ENCODE assay signal across 11 mouse cellular contexts in genomic region chr16:92397745-92398573, GRCm38 (mm10). TPM values are rescaled to one million over a fixed set of nuclear protein-coding genes. Genes with fewer than 3 reads are reported as not detected.
DNase-seq lines count a peak whose midpoint lies in the region; ATAC-seq and TF ChIP-seq lines count a peak whose summit lies in the region.
"Had no signal": no experiment of that assay in that cellular context is flagged by ENCODE, and none has a peak within 500 bp of the region (broad histone marks: within the 10 kb centered on the region; RNA-seq: fewer than 3 reads in every experiment).

No protein-coding gene starts in this region.

- H3K27ac ChIP-seq in neural tube, embryonic 13.5 days (replicated peaks), result no peak overlapping the region
- H3K27ac ChIP-seq in limb, embryonic 13.5 days, result peak overlapping the region; percentile 58; the same call in 1 of the 2 replicates
- 0 out of 2 replicates have a peak overlapping the region, but pooled peaks have one; percentile 40 for H3K27ac ChIP-seq in stomach, postnatal 0 days (replicated peaks)
- no peak overlapping the region for H3K27ac ChIP-seq in forebrain, postnatal 0 days (ENCODE audit: low read depth, low read length)

- peak; percentile 92 for DNase-seq in heart, adult 11 months
- no peak for DNase-seq in heart, postnatal 4 days
- no peak for DNase-seq in neural tube, embryonic 10.5 days (ENCODE audit: extremely low spot score, low spot score)
- peak; percentile 27 for DNase-seq in stomach, postnatal 0 days (ENCODE audit: low spot score)
- no peak for DNase-seq in layer of hippocampus, postnatal 14 days (ENCODE audit: low spot score in 2 of 2)
- no peak for DNase-seq in forebrain, postnatal 0 days
- DNase-seq: right cerebral cortex, postnatal 4 days had no signal

- no peak overlapping the region for H3K4me3 ChIP-seq in neural tube, embryonic 13.5 days
- peak overlapping the region; percentile 45; the same call in 1 of the 2 replicates for H3K4me3 ChIP-seq in limb, embryonic 13.5 days
- no peak overlapping the region for H3K4me3 ChIP-seq in stomach, postnatal 0 days (ENCODE audit: low read depth, low read length)
- H3K4me3 ChIP-seq in forebrain, postnatal 0 days (ENCODE audit: low read depth, low read length), result no peak overlapping the region

- H3K9ac ChIP-seq in neural tube, embryonic 13.5 days, result no peak overlapping the region
- H3K9ac ChIP-seq in limb, embryonic 13.5 days, result peak overlapping the region; percentile 5; the same call in 1 of the 2 replicates
- 0 out of 2 replicates have a peak overlapping the region, but pooled peaks have one; percentile 13 for H3K9ac ChIP-seq in stomach, postnatal 0 days (ENCODE audit: low read length)
- H3K9ac ChIP-seq in forebrain, postnatal 0 days, result no peak overlapping the region

- no peak for TF ChIP-seq EP300 in stomach, postnatal 0 days (optimal IDR thresholded peaks at IDR 0.05)

- peaks cover 42% of the 10 kb centered on the region for H3K4me1 ChIP-seq in neural tube, embryonic 13.5 days (replicated peaks)
- H3K4me1 ChIP-seq in limb, embryonic 13.5 days, result peaks cover 59% of the 10 kb centered on the region
- H3K4me1 ChIP-seq in stomach, postnatal 0 days (replicated peaks; ENCODE audit: control insufficient read depth, insufficient read depth), result peaks cover 7% of the 10 kb centered on the region
- peaks cover 16% of the 10 kb centered on the region for H3K4me1 ChIP-seq in forebrain, postnatal 0 days (ENCODE audit: insufficient read depth)

- peak overlapping the region; percentile 71; the same call in 1 of the 2 replicates for H3K4me2 ChIP-seq in neural tube, embryonic 13.5 days
- H3K4me2 ChIP-seq in limb, embryonic 13.5 days (replicated peaks), result peak overlapping the region; percentile 81
- H3K4me2 ChIP-seq in stomach, postnatal 0 days (replicated peaks; ENCODE audit: low read depth), result peak overlapping the region; percentile 69; the same call in 1 of the 2 replicates
- no peak overlapping the region; the same call in 1 of the 2 replicates for H3K4me2 ChIP-seq in forebrain, postnatal 0 days (ENCODE audit: low read depth)

- ATAC-seq in neural tube, embryonic 13.5 days (ENCODE audit: low read depth), result no peak
- ATAC-seq in limb, embryonic 13.5 days (ENCODE audit: low FRiP score, low read depth), result 0 out of 2 replicates have a peak, but pooled peaks have one; percentile 4
- ATAC-seq in stomach, postnatal 0 days (ENCODE audit: low FRiP score, low TSS enrichment), result no peak; the same call in 1 of the 2 replicates
- no peak for ATAC-seq in forebrain, postnatal 0 days

- no peak for TF ChIP-seq CTCF in stomach, postnatal 0 days (IDR thresholded peaks at IDR 0.05; ENCODE audit: low read depth)
- TF ChIP-seq CTCF in forebrain, postnatal 0 days (IDR thresholded peaks at IDR 0.05; ENCODE audit: low read depth), result no peak

- no peaks in the 10 kb centered on the region for H3K9me3 ChIP-seq in neural tube, embryonic 13.5 days
- H3K9me3 ChIP-seq in limb, embryonic 13.5 days, result no peaks in the 10 kb centered on the region
- H3K9me3 ChIP-seq in stomach, postnatal 0 days (ENCODE audit: control insufficient read depth, low read length), result no peaks in the 10 kb centered on the region
- no peaks in the 10 kb centered on the region for H3K9me3 ChIP-seq in forebrain, postnatal 0 days (ENCODE audit: low read length)

- H3K27me3 ChIP-seq in neural tube, embryonic 13.5 days, result no peaks in the 10 kb centered on the region
- H3K27me3 ChIP-seq in limb, embryonic 13.5 days, result peaks cover 3% of the 10 kb centered on the region; the same call in 1 of the 2 replicates
- H3K27me3 ChIP-seq in stomach, postnatal 0 days (ENCODE audit: control insufficient read depth, insufficient read depth, low read length), result no peaks in the 10 kb centered on the region
- H3K27me3 ChIP-seq in forebrain, postnatal 0 days (ENCODE audit: insufficient read depth, low read length), result no peaks in the 10 kb centered on the region

- 41% methylated on average over 10 of the region's 10 CpGs for WGBS in neural tube, embryonic 13.5 days
- 59% methylated on average over 10 of the region's 10 CpGs for WGBS in limb, embryonic 13.5 days
- WGBS in stomach, postnatal 0 days, result 46% methylated on average over 10 of the region's 10 CpGs
- 64% methylated on average over 10 of the region's 10 CpGs for WGBS in forebrain, postnatal 0 days

- peaks cover 34% of the 10 kb centered on the region for H3K36me3 ChIP-seq in neural tube, embryonic 13.5 days
- peaks cover 41% of the 10 kb centered on the region for H3K36me3 ChIP-seq in limb, embryonic 13.5 days
- H3K36me3 ChIP-seq in stomach, postnatal 0 days (ENCODE audit: control insufficient read depth, insufficient read depth, low read length), result 0 out of 2 replicates have a peak, but pooled peaks cover 11% of the 10 kb centered on the region
- H3K36me3 ChIP-seq in forebrain, postnatal 0 days (ENCODE audit: insufficient read depth), result peaks cover 36% of the 10 kb centered on the region

RNA-seq across cellular contexts. Expression of gene Kcne1, which starts 38.7 kb away (rescaled TPM):
- total RNA-seq in heart, postnatal 4 days (2021), result 100 to 1,000 TPM; 317 to 359 TPM
- polyA plus RNA-seq in neural tube, embryonic 13.5 days (2015; fragmentation: Nextera tagmentation; extraction: Ambion mirVana), result 0.18 TPM in 1 of 2 replicates, not detected in the other
- polyA plus RNA-seq in limb, embryonic 13.5 days (2015; fragmentation: Nextera tagmentation; extraction: Ambion mirVana), result 0.17 and 0.22 TPM in 2 replicates
- 20.3 and 20.8 TPM in 2 replicates for polyA plus RNA-seq in stomach, postnatal 0 days (2015; fragmentation: Nextera tagmentation; extraction: Ambion mirVana)
- total RNA-seq in layer of hippocampus, postnatal 14 days (2021), result not detected
- not detected in 2 replicates for total RNA-seq in forebrain, postnatal 0 days (2014; rRNA removed)
- polyA plus RNA-seq in forebrain, postnatal 0 days (2015; fragmentation: Nextera tagmentation; extraction: Ambion mirVana), result not detected in 2 replicates
- total RNA-seq: common myeloid progenitor, adult 5-6 weeks; left cerebral cortex, postnatal 10 days had no signal

Comparison
In these comparisons a context has a peak if more than half of its experiments do, and no peak if none do; other contexts are left out.
1. DNase-seq: peak in heart, adult 11 months (single experiment) and stomach, postnatal 0 days (single experiment); none in heart, postnatal 4 days (single experiment), neural tube, embryonic 10.5 days (single experiment), layer of hippocampus, postnatal 14 days (0 of 2) and forebrain, postnatal 0 days (single experiment).
2. H3K27ac ChIP-seq: peak in limb, embryonic 13.5 days (single experiment) and stomach, postnatal 0 days (single experiment); none in neural tube, embryonic 13.5 days (single experiment) and forebrain, postnatal 0 days (single experiment).
3. H3K9ac ChIP-seq: peak in limb, embryonic 13.5 days (single experiment) and stomach, postnatal 0 days (single experiment); none in neural tube, embryonic 13.5 days (single experiment) and forebrain, postnatal 0 days (single experiment).
4. RNA of gene Kcne1, which starts 38.7 kb away (polyA plus RNA-seq): 20.3 to 20.8 TPM in stomach, postnatal 0 days; 0.18 TPM in neural tube, embryonic 13.5 days, 0.17 to 0.22 TPM in limb, embryonic 13.5 days and not detected in forebrain, postnatal 0 days; every median in the first group is over 10 times any median in the second.